Comparison of ENCODE assay signal across 8 mouse cellular contexts in genomic region chr11:102948043-102948961, GRCm38 (mm10). TPM values are rescaled to one million over a fixed set of nuclear protein-coding genes. Genes with fewer than 3 reads are reported as not detected.
DNase-seq lines count a peak whose midpoint lies in the region; ATAC-seq and TF ChIP-seq lines count a peak whose summit lies in the region.

No protein-coding gene starts in this region.

- intact Hi-C loops in left cerebral cortex, postnatal 4 days (cut with DNase I) = no loop called here

- peaks cover 77% of the 10 kb centered on the region for H3K27me3 ChIP-seq in forebrain, embryonic 13.5 days
- peaks cover 88% of the 10 kb centered on the region for H3K27me3 ChIP-seq in hindbrain, embryonic 13.5 days
- H3K27me3 ChIP-seq in limb, embryonic 14.5 days (ENCODE audit: control insufficient read depth, insufficient read depth, low read length) = peaks cover 79% of the 10 kb centered on the region
- peaks cover 73% of the 10 kb centered on the region for H3K27me3 ChIP-seq in neural tube, embryonic 11.5 days (ENCODE audit: control insufficient read depth, insufficient read depth, low read length)

- 1% methylated on average over 51 of the region's 51 CpGs for WGBS in forebrain, embryonic 13.5 days
- WGBS in hindbrain, embryonic 13.5 days = under 1% methylated on average over 51 of the region's 51 CpGs
- 2% methylated on average over 51 of the region's 51 CpGs for WGBS in limb, embryonic 14.5 days
- under 1% methylated on average over 51 of the region's 51 CpGs for WGBS in neural tube, embryonic 11.5 days

- peaks cover 54% of the 10 kb centered on the region for H3K4me1 ChIP-seq in forebrain, embryonic 13.5 days
- H3K4me1 ChIP-seq in hindbrain, embryonic 13.5 days (replicated peaks) = peaks cover 57% of the 10 kb centered on the region
- H3K4me1 ChIP-seq in limb, embryonic 14.5 days (ENCODE audit: control insufficient read depth, insufficient read depth, low read length) = peaks cover 27% of the 10 kb centered on the region
- peaks cover 14% of the 10 kb centered on the region; the same call in 1 of the 2 replicates for H3K4me1 ChIP-seq in neural tube, embryonic 11.5 days (ENCODE audit: control insufficient read depth, insufficient read depth, low read length)

- peak; percentile 70 for DNase-seq in left cerebral cortex, postnatal 4 days
- no peak for DNase-seq in left cerebral cortex, adult 8-10 months (ENCODE audit: low spot score in 2 of 2)
- DNase-seq in ZHBTc4 (ENCODE audit: low read depth, low spot score) = peak; percentile 42
- DNase-seq in limb, embryonic 14.5 days (ENCODE audit: low spot score) = peak; percentile 34
- DNase-seq in neural tube, embryonic 11.5 days (ENCODE audit: low spot score) = peak; percentile 51

- no peak for TF ChIP-seq POLR2A in limb, embryonic 14.5 days (IDR thresholded peaks at IDR 0.05; ENCODE audit: borderline replicate concordance, extremely low read depth, insufficient read depth, insufficient read length)

- peak overlapping the region; percentile 72 for H3K4me2 ChIP-seq in forebrain, embryonic 13.5 days
- peak overlapping the region; percentile 65 for H3K4me2 ChIP-seq in hindbrain, embryonic 13.5 days
- peak overlapping the region; percentile 73 for H3K4me2 ChIP-seq in limb, embryonic 14.5 days (replicated peaks; ENCODE audit: low read depth, low read length, severe bottlenecking)
- peak overlapping the region; percentile 67 for H3K4me2 ChIP-seq in neural tube, embryonic 11.5 days (ENCODE audit: low read depth)

- peak overlapping the region; percentile 47 for H3K4me3 ChIP-seq in forebrain, embryonic 13.5 days
- peak overlapping the region; percentile 37 for H3K4me3 ChIP-seq in hindbrain, embryonic 13.5 days
- peak overlapping the region; percentile 49 for H3K4me3 ChIP-seq in limb, embryonic 14.5 days (replicated peaks; ENCODE audit: low read length)
- peak overlapping the region; percentile 36 for H3K4me3 ChIP-seq in neural tube, embryonic 11.5 days (ENCODE audit: low read depth, low read length)

- no peaks in the 10 kb centered on the region for H3K9me3 ChIP-seq in forebrain, embryonic 13.5 days (replicated peaks)
- no peaks in the 10 kb centered on the region for H3K9me3 ChIP-seq in hindbrain, embryonic 13.5 days
- no peaks in the 10 kb centered on the region for H3K9me3 ChIP-seq in limb, embryonic 14.5 days (ENCODE audit: control insufficient read depth, low read length)
- no peaks in the 10 kb centered on the region for H3K9me3 ChIP-seq in neural tube, embryonic 11.5 days (ENCODE audit: control insufficient read depth, low read length)

- H3K27ac ChIP-seq in forebrain, embryonic 13.5 days = no peak overlapping the region
- peak overlapping the region; percentile 1; the same call in 1 of the 2 replicates for H3K27ac ChIP-seq in hindbrain, embryonic 13.5 days
- H3K27ac ChIP-seq in limb, embryonic 14.5 days (replicated peaks; ENCODE audit: low read depth, low read length) = no peak overlapping the region
- H3K27ac ChIP-seq in neural tube, embryonic 11.5 days (ENCODE audit: low read depth, low read length) = no peak overlapping the region

- H3K36me3 ChIP-seq in forebrain, embryonic 13.5 days (ENCODE audit: poor library complexity, severe bottlenecking) = no peaks in the 10 kb centered on the region
- no peaks in the 10 kb centered on the region for H3K36me3 ChIP-seq in hindbrain, embryonic 13.5 days
- no peaks in the 10 kb centered on the region for H3K36me3 ChIP-seq in limb, embryonic 14.5 days (ENCODE audit: control insufficient read depth, insufficient read depth, low read length)
- H3K36me3 ChIP-seq in neural tube, embryonic 11.5 days (ENCODE audit: control insufficient read depth, insufficient read depth, low read length) = no peaks in the 10 kb centered on the region

- ATAC-seq in forebrain, embryonic 13.5 days = peak; percentile 51; the same call in 1 of the 2 replicates
- no peak for ATAC-seq in hindbrain, embryonic 13.5 days (ENCODE audit: low FRiP score)
- no peak for ATAC-seq in limb, embryonic 14.5 days (ENCODE audit: low FRiP score, low read depth)
- no peak for ATAC-seq in neural tube, embryonic 11.5 days (ENCODE audit: insufficient read depth, low FRiP score, low TSS enrichment)
- ATAC-seq in monocyte, adult 5-6 weeks (replicated peaks; ENCODE audit: insufficient number of reproducible peaks, low FRiP score, low TSS enrichment, poor library complexity, severe bottlenecking) = no peak; the same call in 1 of the 2 replicates

- peak overlapping the region; percentile 69 for H3K9ac ChIP-seq in forebrain, embryonic 13.5 days
- peak overlapping the region; percentile 68 for H3K9ac ChIP-seq in hindbrain, embryonic 13.5 days
- peak overlapping the region; percentile 56 for H3K9ac ChIP-seq in limb, embryonic 14.5 days (ENCODE audit: low read depth, low read length, severe bottlenecking)
- peak overlapping the region; percentile 49 for H3K9ac ChIP-seq in neural tube, embryonic 11.5 days (ENCODE audit: low read length)

RNA-seq across cellular contexts. Expression of gene C1ql1, which starts 1.8 kb away (rescaled TPM):
- total RNA-seq in left cerebral cortex, postnatal 4 days (2021) = 10 to 100 TPM; 10.9 to 12.7 TPM
- 10 to 100 TPM; 12.9 to 18.8 (median 15.5) TPM for total RNA-seq in left cerebral cortex, adult 8-10 months (2022)
- polyA plus RNA-seq in forebrain, embryonic 13.5 days (2015; fragmentation: Nextera tagmentation; extraction: Ambion mirVana) = 1.4 and 1.5 TPM in 2 replicates
- polyA plus RNA-seq in hindbrain, embryonic 13.5 days (2015; fragmentation: Nextera tagmentation; extraction: Ambion mirVana) = 5.2 and 5.7 TPM in 2 replicates
- polyA plus RNA-seq in limb, embryonic 14.5 days (2012; rRNA removed) = 3.3 and 4.8 TPM in 2 replicates
- polyA plus RNA-seq in limb, embryonic 14.5 days (2014; fragmentation: Nextera tagmentation; extraction: Ambion mirVana) = 1.9 and 3.8 TPM in 2 replicates
- polyA plus RNA-seq in neural tube, embryonic 11.5 days (2014; fragmentation: Nextera tagmentation; extraction: Ambion mirVana) = 2.9 and 4.0 TPM in 2 replicates
- total RNA-seq in monocyte, adult 5-6 weeks (2017) = not detected in 3 replicates

RNA-seq across cellular contexts. Expression of gene Kif18b, which starts 23.4 kb away (rescaled TPM):
- total RNA-seq in left cerebral cortex, postnatal 4 days (2021) = 1 to 10 TPM; 3.7 to 4.1 TPM
- under 1 TPM in 1 of 4 experiments, not detected in 3; 0.17 TPM for total RNA-seq in left cerebral cortex, adult 8-10 months (2022)
- 10.3 and 10.7 TPM in 2 replicates for polyA plus RNA-seq in forebrain, embryonic 13.5 days (2015; fragmentation: Nextera tagmentation; extraction: Ambion mirVana)
- 2.4 and 2.6 TPM in 2 replicates for polyA plus RNA-seq in hindbrain, embryonic 13.5 days (2015; fragmentation: Nextera tagmentation; extraction: Ambion mirVana)
- polyA plus RNA-seq in limb, embryonic 14.5 days (2012; rRNA removed) = 24.5 and 30.3 TPM in 2 replicates
- 6.1 and 7.2 TPM in 2 replicates for polyA plus RNA-seq in limb, embryonic 14.5 days (2014; fragmentation: Nextera tagmentation; extraction: Ambion mirVana)
- 5.1 and 6.6 TPM in 2 replicates for polyA plus RNA-seq in neural tube, embryonic 11.5 days (2014; fragmentation: Nextera tagmentation; extraction: Ambion mirVana)
- total RNA-seq in monocyte, adult 5-6 weeks (2017) = 0.19 TPM in 1 of 3 replicates, not detected in the others

RNA-seq across cellular contexts. Expression of gene Gfap, which starts 47.6 kb away (rescaled TPM):
- total RNA-seq in left cerebral cortex, postnatal 4 days (2021) = 10 to 100 TPM; 37.2 to 56.0 TPM
- 100 to 1,000 TPM; 134 to 920 (median 381) TPM for total RNA-seq in left cerebral cortex, adult 8-10 months (2022)
- not detected in 2 replicates for polyA plus RNA-seq in forebrain, embryonic 13.5 days (2015; fragmentation: Nextera tagmentation; extraction: Ambion mirVana)
- polyA plus RNA-seq in hindbrain, embryonic 13.5 days (2015; fragmentation: Nextera tagmentation; extraction: Ambion mirVana) = 0.12 and 0.18 TPM in 2 replicates
- polyA plus RNA-seq in limb, embryonic 14.5 days (2012; rRNA removed) = 0.48 and 0.65 TPM in 2 replicates
- polyA plus RNA-seq in limb, embryonic 14.5 days (2014; fragmentation: Nextera tagmentation; extraction: Ambion mirVana) = 0.48 and 0.50 TPM in 2 replicates
- polyA plus RNA-seq in neural tube, embryonic 11.5 days (2014; fragmentation: Nextera tagmentation; extraction: Ambion mirVana) = 0.12 and 0.20 TPM in 2 replicates
- total RNA-seq in monocyte, adult 5-6 weeks (2017) = not detected in 3 replicates

Comparison
In these comparisons a context has a peak if more than half of its experiments do, and no peak if none do; other contexts are left out.
1. DNase-seq: peak in left cerebral cortex, postnatal 4 days (single experiment), ZHBTc4 (single experiment), limb, embryonic 14.5 days (single experiment) and neural tube, embryonic 11.5 days (single experiment); none in left cerebral cortex, adult 8-10 months (0 of 2).
2. Peak in every context shown above with its lines, with median percentiles within 50 percentile points of each other: H3K4me2 ChIP-seq, H3K4me3 ChIP-seq and H3K9ac ChIP-seq.